12 mouse cellular contexts compared by ENCODE assay signal in genomic region chr16:74132833-74133232, GRCm38 (mm10).
A peak's percentile ranks its signal among the peaks of the same experiment; 100 is the strongest.
DNase-seq lines count a peak whose midpoint lies in the region; ATAC-seq and TF ChIP-seq lines count a peak whose summit lies in the region.
"Had no signal": no experiment of that assay in that cellular context is flagged by ENCODE, and none has a peak within 500 bp of the region (broad histone marks: within the 10 kb centered on the region; RNA-seq: fewer than 3 reads in every experiment).

No protein-coding gene starts in this region.

- TF ChIP-seq CTCF in kidney, postnatal 0 days (IDR thresholded peaks at IDR 0.05; ENCODE audit: low read depth), result no peak

- no peak overlapping the region for H3K4me3 ChIP-seq in kidney, postnatal 0 days (replicated peaks; ENCODE audit: low read depth, low read length)
- H3K4me3 ChIP-seq in kidney, embryonic 16.5 days (ENCODE audit: low read length), result no peak overlapping the region
- H3K4me3 ChIP-seq: forebrain, embryonic 10.5 days had no signal

- H3K9me3 ChIP-seq in kidney, postnatal 0 days (replicated peaks; ENCODE audit: low read length), result no peaks in the 10 kb centered on the region
- H3K9me3 ChIP-seq in kidney, embryonic 16.5 days (ENCODE audit: low read length), result no peaks in the 10 kb centered on the region
- H3K9me3 ChIP-seq: forebrain, embryonic 10.5 days had no signal

- ATAC-seq in kidney, postnatal 0 days (replicated peaks; ENCODE audit: low FRiP score, low read depth), result no peak
- ATAC-seq in kidney, embryonic 16.5 days (ENCODE audit: low FRiP score, low TSS enrichment), result no peak
- ATAC-seq in inflammation-experienced regulatory T-cells, adult 6 months, result no peak

- no peaks in the 10 kb centered on the region for H3K27me3 ChIP-seq in kidney, postnatal 0 days (ENCODE audit: insufficient read depth, low read length)
- H3K27me3 ChIP-seq in kidney, embryonic 16.5 days (ENCODE audit: insufficient read depth, low read length), result no peaks in the 10 kb centered on the region

- peak; percentile 10 to 47 for DNase-seq in cerebellum, postnatal 25 days
- no peak for DNase-seq in cerebellum, adult 18-20 months
- peak; percentile 44 for DNase-seq in kidney, postnatal 0 days (ENCODE audit: low spot score)
- peak; percentile 41 to 61 for DNase-seq in kidney, postnatal 25 days
- peak; percentile 46 for DNase-seq in lung, postnatal 14 days
- DNase-seq in layer of hippocampus, postnatal 25 days (ENCODE audit: extremely low spot score in 1 of 2, low spot score in 1 of 2), result no peak
- DNase-seq: layer of hippocampus, postnatal 36 days; liver; thymus, postnatal 36 days had no signal

- no peak overlapping the region for H3K4me2 ChIP-seq in kidney, postnatal 0 days (ENCODE audit: low read length)
- no peak overlapping the region for H3K4me2 ChIP-seq in kidney, embryonic 16.5 days (replicated peaks; ENCODE audit: low read depth, low read length)

- H3K9ac ChIP-seq in kidney, postnatal 0 days (ENCODE audit: low read depth, low read length), result no peak overlapping the region
- H3K9ac ChIP-seq in kidney, embryonic 16.5 days (replicated peaks; ENCODE audit: low read length), result no peak overlapping the region

- H3K4me1 ChIP-seq in kidney, postnatal 0 days (replicated peaks; ENCODE audit: insufficient read depth, low read length), result no peaks in the 10 kb centered on the region
- H3K4me1 ChIP-seq in kidney, embryonic 16.5 days (ENCODE audit: insufficient read depth, low read length), result no peaks in the 10 kb centered on the region

- H3K27ac ChIP-seq in kidney, postnatal 0 days, result no peak overlapping the region
- no peak overlapping the region for H3K27ac ChIP-seq in kidney, embryonic 16.5 days (ENCODE audit: low read length)
- H3K27ac ChIP-seq: forebrain, embryonic 10.5 days had no signal

- 46% methylated on average over 6 of the region's 6 CpGs for WGBS in kidney, postnatal 0 days
- 54% methylated on average over 6 of the region's 6 CpGs for WGBS in kidney, embryonic 16.5 days

- H3K36me3 ChIP-seq in kidney, postnatal 0 days (ENCODE audit: insufficient read depth, low read length), result no peaks in the 10 kb centered on the region
- no peaks in the 10 kb centered on the region for H3K36me3 ChIP-seq in kidney, embryonic 16.5 days (ENCODE audit: insufficient read depth, low read length)
- H3K36me3 ChIP-seq: forebrain, embryonic 10.5 days had no signal

Comparison
In these comparisons a context has a peak if more than half of its experiments do, and no peak if none do; other contexts are left out.
1. DNase-seq: peak in cerebellum, postnatal 25 days (2 of 2), kidney, postnatal 0 days (single experiment), kidney, postnatal 25 days (2 of 2) and lung, postnatal 14 days (single experiment); none in cerebellum, adult 18-20 months (0 of 2) and layer of hippocampus, postnatal 25 days (0 of 2).